Mouse (Mus musculus) adipocyte (in vitro differentiated cells): Measurements from ENCODE around the gene Prkd1.

Experiments used
- DNase-seq: peaks from one replicate; pipeline ENCODE4 v3.0.0-alpha.2; 2016; ENCODE audit warnings: low spot score

The Prkd1 gene

GRCm38 (mm10) chr12:50352404-50352803, 296.5 kb downstream of the Prkd1 start:
- DNase-seq = no peak

- no peak for DNase-seq
These were observed 315.7 kb downstream of the Prkd1 start for GRCm38 (mm10) chr12:50333182-50333581.

GRCm38 (mm10) chr12:50314634-50315033, 334.3 kb downstream of the Prkd1 start:
- DNase-seq = no peak

- DNase-seq = peak; percentile 5
These were observed 339.6 kb downstream of the Prkd1 start for GRCm38 (mm10) chr12:50309276-50309675.

GRCm38 (mm10) chr12:50301334-50301733, 347.6 kb downstream of the Prkd1 start:
- peak; percentile 31 for DNase-seq

- DNase-seq = no peak
These were observed 352.8 kb downstream of the Prkd1 start for GRCm38 (mm10) chr12:50296067-50296466.

GRCm38 (mm10) chr12:50295549-50295948, 353.3 kb downstream of the Prkd1 start:
- no peak for DNase-seq

- no peak for DNase-seq
These were observed 356.1 kb downstream of the Prkd1 start for GRCm38 (mm10) chr12:50292834-50293233.
